Mouse (Mus musculus) ovary, postnatal 10 days (tissue): ENCODE measurements at regions not wholly inside any gene's neighbourhood (a gene's known extent, or its start where the extent isn't known, plus 50 kb on each side); places are given as distances from the start of the nearest gene placed in this dataset.
"Not testable (repeated sequence)": the region's sequence is repeated elsewhere in the genome, so short reads cannot be mapped to it uniquely, and the experiment has no call there.

Source experiments
- DNase-seq: peaks from one replicate; pipeline ENCODE4 v3.0.0; 2022; ENCODE audit warnings: low spot score

DNA sequence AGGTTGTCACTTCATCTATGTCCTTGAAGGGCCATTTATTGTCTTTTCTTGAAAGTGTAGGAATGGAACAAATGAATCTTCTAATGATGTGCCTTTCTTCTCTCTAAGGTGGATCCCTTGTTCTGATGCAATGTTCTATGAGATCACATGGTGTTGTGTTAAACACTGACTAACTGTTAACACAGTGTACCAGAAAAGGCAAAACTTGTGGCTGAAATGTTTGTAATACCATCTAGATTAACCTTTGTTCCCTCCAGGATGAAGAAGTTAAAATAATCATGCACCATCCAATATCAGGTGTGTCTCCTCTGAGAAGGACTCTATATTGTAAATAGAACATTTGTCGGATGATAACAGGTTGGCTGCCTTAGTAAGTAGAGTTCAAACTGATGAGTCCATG, 849.1 kb downstream of the Gm9195 start:
- DNase-seq: no peak

DNA sequence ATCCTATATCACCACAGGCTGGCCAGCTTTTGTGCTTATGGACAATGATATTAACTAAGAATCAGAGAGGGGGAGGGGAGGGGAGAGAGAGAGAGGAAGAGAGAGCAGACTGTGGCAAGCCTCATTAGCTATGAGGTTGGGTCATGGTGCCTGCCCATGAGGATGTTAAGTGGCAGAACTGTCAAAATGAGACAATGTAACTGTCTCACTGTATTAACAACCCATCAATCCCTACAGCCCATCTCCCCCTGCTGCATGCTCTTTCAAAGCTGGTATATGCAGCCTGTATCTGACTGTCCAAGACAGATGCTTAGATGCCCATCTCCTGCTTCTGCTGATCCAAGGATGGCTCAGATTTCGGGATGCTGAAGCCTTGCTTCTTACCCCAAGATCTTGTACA, 852.6 kb downstream of the Gm9195 start:
- DNase-seq: no peak

DNA sequence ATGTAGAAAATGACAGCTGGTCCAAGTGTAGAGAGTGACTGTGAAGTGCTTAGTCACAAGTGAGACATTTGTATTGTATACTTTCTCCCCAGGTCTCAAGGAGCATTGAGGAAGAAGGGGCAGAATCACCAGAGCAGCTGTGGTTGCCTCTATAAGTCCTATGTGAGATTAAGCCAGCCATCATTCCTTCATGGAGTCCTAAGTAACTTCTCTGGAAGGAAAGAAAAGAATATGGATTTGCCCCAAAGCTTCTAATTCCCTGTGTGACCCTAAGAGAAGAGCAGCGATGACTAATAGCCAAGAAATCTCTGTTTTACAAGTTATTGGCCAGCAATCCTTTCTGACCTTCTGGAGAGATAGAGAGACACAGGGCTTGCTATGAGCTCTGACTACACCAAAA, 856.5 kb downstream of the Gm9195 start:
- DNase-seq: no peak

DNA sequence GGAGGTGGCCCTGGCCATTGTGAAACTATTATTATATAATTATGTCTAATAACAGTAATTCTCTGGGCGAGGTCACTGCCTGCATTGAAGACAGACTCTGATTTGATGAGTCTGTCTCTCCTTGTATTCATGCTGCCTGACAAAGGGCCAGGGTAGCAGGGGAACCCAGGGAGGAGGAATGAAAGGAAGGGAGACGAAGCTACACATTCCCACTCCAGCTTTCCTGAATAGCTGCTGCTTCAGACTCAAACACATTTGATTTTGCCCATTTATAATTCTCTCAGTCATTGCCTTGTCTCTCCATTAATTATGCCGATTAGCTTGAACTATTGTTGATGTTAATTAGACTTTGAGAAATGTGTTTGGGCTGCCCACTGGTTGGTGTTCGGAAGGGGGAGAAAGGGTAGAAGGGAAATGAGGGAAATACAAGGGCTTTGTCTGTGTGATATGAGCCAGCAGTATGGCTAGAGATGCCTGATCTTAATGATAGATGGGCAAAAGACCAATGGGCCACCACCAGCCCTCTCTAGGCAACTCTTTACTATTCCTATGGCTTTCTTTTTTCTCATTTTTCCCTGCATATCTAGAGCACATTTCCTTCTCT, 881.8 kb downstream of the Gm9195 start:
- no peak for DNase-seq

DNA sequence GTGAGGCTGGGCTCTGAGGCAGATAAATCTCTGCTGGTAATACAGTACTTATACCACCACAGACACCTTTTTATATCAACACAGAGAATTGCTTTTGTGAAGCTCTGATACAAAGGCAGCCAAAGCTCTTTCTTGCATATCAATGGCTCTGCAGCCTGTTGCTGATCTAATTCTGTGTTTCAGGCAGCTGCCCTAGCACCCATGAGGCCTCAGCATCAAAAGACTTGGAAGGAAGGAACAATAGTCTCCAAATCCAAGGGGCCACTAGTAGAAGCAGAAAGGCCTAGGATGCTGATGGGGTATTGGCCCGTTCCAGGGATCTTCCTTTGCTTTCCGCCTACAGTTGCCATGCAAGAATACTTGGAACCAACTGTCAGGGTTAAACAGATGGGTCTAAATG, 887.9 kb downstream of the Gm9195 start:
- no peak for DNase-seq

DNA sequence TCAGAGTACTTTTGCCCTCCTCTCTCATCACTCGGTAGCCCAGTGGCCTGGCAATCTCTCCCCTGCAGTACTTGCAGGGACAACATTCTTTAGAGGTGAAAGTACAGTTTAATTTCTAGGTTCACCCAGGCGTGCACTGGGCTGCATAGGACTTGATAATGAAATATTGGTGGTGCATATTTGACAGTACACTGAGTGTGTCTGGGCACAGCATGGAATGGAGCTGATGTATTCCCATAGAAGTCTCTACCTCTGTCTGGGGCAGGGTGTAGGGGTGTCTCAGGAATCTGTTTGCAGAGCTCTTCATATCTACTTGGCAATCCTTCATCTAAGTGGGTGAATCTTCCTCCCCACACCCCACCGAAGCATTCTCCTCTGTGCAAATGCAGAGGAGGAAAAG, 893.8 kb downstream of the Gm9195 start:
- DNase-seq: no peak

DNA sequence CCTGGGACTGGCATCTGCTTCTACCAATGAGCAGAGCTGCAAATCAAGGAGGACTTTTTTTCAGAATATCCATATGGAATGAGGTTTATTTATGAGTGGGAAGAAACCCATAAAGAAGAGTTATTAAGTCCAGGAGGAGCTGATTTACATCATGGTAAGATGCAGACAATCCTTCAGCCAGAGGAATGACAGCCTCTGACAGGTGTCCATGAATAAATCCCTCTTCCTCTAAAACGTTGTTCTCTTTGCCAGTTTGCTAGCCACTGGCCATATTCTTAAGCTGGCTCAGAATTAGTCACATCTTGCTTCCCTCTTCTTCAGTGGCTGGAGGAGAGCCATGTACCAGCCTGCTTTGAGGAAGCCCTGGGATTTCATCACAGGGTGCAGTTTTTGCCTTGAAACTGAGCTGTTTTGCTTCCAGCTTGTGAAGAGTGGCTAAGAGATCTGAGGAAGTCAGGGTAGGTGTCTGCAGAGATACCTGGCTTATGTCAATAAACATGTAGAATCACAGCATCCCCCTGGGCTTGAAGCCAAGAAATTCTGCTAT, 902.9 kb downstream of the Gm9195 start:
- DNase-seq: no peak

DNA sequence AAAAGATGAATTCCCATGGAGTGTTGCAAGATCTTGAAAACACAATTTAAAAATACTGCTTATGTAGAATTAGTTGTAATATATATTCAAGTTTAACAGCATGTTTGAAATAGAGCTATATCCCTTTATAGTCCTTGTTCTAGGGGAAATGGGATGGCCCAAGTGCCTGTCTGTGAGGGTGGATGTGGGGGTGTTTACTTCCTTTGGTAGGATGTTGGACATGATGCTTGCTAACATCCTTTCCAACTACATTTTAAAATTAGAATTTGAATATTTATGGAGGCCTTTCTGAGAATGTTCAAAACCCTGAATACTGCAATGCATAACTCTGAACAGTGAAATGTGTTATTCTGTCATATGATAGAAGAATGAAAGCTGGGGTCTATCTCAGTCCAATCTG, 903.6 kb downstream of the Gm9195 start:
- no peak for DNase-seq

DNA sequence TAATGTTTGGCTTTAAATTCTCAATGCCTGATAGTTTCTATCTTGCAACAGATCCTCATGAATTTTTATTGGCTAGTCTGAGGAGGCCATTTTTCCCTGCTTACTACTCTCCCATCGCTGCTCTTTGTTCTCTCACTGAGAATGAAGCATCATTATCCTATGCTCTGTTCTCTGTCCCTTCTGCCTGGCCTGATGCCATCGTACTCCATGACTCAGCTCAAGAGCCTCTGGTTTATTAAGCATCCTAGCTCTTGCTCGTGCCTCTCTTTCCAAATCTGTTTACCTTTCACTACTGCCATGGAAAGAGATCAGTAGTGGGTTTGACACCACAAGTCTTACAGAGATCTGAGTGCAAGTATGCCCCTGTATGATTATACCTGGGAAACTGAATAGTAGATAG, 926.8 kb downstream of the Gm9195 start:
- DNase-seq: no peak

DNA sequence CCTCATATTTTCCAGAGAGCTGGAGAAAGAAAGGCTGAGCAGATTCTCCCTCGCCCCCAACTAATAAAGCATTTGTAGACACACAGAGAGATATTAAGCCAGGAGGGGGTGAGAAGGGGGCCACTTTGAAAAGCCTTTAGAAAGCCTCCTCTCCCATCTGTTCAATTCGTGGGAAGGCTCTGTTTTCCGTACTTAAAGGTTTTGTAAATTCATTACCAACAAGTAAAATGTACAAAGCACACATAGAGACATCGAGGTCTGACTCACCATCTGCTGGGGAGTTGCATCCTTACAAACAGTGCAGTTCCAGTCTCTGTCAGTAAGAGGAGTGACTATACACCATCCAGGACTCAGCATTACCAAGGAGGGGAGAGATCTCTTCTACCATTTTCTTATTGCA, 929.7 kb downstream of the Gm9195 start:
- DNase-seq: no peak

DNA sequence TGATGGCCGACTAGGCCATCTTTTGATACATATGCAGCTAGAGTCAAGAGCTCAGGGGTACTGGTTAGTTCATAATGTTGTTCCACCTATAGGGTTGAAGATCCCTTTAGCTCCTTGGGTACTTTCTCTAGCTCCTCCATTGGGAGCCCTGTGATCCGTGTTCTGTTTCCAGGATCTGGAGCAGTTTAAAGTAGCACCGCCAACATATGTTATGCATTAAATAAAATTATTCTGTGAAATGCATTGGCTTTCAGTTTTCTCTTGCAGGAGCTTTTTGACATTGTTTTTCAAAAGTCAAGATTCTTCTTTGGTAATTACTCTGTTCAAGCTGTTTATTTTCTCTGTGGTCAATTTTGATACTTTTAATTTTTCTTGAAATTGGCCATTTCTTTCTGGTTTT, 937.3 kb downstream of the Gm9195 start:
- not testable (repeated sequence) for DNase-seq

DNA sequence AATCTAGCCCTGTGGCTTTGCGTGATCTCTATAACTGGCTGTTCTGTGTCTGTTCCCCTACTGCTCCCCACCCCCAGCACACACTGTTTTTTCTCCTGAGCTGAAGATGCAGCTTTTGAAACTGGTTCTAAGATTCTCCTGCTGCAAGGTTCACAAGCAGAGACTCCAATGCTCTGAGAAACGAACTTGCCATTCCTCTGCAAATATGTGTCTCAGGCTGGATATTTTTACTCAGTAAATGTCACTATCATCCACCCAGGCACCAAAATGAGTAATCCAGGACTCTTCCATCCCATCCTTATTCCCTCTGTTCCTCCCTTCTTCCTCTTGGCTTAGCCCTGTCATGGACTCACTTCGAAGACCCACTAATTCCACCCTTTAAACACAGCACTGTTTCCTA, 943.9 kb upstream of the Fam160b2 start:
- no peak for DNase-seq

DNA sequence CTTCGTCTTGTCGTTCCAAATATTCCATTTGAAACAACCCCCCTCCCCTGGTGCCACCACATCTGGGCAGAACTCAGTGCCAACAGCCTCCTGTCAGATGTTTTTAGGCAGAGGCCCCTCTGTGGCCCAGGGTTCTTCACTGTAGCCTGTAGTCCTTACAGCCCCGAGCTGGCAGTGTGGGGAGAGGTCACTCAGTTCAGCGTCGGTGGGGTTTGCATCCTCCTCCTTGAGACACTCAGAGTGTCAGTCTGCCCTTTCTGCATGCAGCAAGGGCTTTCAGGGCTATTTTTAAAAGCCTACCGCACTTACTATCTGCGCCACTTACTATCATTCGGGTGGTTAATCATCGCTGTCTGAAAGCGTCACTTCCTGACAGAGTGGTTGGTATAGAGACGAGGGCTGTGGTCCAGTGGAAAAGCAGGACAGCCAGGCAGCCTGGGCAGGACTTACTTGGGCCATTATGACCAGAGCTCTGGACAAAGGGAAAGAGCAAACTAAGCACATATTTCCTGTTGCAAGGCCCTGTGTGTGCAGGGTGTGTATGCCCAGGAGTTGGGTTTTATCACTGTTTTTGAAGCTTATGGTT, 932.5 kb upstream of the Fam160b2 start:
- DNase-seq: no peak

DNA sequence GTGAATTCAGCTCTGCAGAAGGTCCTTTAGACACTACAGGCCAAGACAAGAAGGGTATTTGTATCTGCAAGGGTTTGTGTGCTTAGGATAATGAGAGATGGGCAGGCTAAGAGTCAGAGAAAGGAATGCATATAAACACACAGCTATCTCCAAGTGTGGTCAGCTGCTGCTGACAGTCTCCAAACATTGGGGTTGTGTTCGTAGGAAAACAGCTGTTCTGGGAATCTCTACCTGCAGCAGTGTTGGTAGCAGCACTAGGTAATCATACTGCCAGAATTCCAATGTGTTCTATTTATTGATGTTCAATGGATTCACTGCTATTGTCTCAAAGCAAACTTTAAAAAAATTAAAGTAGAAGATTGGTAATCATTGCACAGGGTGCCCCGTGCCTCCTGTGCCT, 931.7 kb upstream of the Fam160b2 start:
- DNase-seq: no peak

DNA sequence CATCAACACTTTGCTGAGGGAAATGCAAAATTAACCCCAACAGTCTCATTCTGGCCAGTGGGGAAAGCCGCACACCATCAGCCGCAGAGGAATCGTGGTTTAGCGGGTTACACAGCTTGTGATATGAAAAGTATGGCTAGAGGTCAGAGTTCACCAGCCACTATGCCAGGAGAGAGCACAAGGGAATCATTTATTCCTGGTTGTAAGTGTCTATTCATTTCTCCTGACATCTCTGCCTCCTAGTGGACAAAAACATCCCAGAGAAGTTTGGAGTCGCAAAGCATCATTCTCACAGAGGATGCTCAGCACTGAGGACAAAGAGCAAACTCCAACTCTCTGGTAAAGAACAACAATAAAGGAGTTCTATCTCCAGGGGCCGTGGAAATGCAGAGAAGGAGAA, 930.8 kb upstream of the Fam160b2 start:
- DNase-seq: no peak

DNA sequence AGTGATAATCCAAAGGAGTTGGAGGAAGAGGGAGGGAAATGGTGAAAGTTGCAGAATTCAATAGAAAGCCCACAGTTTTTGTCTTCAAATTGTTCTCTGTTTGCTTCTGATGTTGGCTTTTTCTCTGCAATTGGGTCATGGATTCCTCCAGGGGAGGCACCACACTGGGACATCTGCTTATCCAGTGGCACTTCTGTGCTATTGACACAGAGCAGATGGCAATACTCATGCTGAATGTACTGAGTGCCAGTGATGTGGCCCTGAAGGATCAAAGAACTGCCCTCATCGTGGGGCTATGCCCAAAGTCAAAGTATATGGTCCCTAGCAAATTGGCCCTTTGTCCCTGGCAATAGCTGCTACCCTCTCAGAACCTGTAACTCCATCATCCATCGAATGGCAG, 918.9 kb upstream of the Fam160b2 start:
- DNase-seq: no peak

DNA sequence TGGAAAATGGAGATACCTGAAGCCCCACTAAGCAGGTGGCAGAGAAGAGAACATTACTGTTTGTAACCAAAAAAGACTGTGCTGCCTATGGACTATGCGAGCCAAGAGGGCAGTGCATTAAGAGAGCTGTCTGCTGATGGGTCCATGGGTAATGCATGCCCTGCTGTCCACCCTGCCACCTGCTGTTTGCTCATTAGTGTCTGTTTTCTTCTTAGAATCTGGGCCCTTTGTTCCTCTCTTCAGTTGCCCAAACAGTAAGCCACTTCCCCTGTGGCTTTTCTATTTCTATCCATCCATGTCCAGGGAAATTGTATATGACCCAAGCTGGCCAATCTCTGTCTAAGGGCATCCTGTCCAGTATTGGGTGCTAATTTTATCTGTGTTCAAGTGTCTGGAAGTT, 901.2 kb upstream of the Fam160b2 start:
- DNase-seq: no peak

DNA sequence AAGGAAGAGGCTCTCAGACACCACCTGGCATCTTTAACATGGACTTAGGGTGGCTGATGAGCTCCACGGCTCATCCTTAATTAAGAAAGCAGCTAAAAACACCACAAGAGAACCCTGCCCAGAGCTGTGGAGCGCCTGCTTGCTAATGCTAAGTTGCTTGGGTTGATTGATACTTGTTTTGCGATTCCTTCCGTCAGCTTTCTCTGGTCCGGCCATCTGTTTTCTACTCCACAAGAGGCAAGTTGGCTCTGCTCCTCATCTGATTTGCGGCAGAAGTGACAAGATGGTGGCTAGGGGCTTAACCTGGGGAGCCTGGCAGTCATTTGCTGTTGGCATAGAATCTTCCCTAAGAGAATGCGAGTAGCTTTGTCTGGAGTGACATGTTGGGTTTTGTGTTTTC, 891.6 kb upstream of the Fam160b2 start:
- no peak for DNase-seq

DNA sequence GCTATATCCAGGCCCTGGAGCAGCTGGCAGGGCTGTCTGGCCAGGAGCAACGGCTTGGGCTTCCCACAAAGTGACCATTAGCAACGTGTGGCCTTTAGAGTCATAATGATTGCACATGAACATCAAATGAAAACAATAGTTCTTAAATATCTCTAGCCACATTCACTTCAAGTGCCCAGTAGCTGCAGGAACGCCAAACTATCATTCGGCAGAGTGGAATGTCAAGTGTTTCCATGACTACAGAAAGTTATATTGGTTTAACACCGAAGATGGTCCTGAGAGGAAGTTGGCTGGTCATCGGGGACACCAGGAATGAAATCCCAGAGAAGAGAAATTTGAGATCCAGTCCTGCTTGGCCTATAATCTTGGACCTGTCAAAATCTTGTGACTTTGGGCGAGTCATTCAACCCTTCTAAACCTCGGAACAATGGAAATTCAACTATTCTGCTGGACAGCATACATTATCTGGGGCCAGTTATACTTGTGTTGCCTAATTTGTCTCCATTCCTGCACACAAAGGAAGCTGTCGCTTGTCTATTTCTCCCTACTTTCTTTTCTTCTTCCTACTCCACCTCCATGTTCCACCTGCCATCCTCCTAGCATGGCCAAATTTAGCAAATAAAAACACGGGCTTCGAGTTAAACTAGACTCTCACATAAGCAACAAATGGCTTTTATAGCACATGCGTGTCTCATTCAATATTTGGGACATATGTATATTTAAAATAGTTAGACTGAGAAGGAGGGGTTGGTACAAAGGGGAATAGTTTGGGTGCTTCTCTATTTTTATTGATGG, 886.7 kb upstream of the Fam160b2 start:
- no peak for DNase-seq

DNA sequence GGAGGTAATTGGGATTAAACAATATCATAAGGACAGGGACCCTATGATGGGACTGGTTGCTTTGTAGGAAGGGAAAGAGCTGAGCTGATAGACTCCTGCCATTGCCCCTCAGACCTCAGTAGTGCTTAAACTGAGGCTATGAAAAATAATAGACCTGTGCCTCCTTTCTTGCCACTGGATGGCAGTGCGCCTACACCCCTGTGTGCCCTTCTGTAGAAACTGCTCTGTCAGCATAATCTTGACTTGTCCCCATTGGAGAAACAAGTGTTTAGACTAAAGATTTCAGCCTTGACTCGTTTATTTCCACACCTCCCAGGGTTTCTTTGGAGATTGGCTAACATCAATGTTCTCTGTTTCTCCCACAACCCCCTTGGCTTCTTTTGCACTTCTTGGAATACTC, 876.0 kb upstream of the Fam160b2 start:
- DNase-seq: no peak

DNA sequence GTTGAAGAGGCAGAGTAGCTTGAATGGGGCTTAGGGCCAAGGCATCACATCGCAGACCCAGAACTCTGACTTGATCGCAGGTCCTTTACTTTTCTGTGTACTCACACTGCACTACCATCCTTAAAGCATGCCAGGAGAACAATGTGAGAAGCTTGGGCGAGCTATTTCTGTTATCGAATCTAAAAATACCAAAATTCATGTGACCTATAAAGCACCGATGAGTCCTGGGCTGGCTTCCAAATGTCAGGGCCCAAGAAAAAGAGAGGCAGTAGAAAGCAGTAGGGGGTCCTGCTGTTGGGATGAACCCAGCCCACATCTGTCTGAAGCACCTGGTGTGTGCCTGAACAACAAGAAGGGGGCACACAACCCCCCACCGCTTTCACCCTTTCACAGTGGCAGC, 874.3 kb upstream of the Fam160b2 start:
- no peak for DNase-seq

DNA sequence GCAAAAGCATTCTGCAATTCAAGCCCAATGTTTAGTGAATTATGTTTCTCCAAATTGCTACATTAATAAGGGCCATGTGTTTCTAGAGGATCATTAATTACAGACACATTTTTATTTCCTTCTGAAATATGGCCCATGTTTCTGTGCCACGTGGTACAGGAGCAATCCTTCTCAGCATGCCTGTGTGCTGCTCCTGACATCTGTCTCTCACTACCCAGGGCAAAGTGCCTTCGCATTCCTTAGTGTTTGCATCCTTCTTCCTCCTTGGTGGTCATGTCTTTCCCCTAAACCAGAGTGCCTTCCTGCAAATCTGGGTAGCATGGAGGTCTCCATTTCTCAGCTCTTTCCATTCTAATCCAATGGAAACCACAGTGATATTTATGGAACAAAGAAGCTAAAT, 832.7 kb upstream of the Fam160b2 start:
- DNase-seq: no peak
